In genomic region chr1:58195541-58195940, GRCm38 (mm10) we compare ENCODE assay signal across 10 mouse cellular contexts. TPM values are rescaled to one million over a fixed set of nuclear protein-coding genes. Genes with fewer than 3 reads are reported as not detected.
DNase-seq lines count a peak whose midpoint lies in the region; ATAC-seq and TF ChIP-seq lines count a peak whose summit lies in the region.
"Had no signal": no experiment of that assay in that cellular context is flagged by ENCODE, and none has a peak within 500 bp of the region (broad histone marks: within the 10 kb centered on the region; RNA-seq: fewer than 3 reads in every experiment).

No protein-coding gene starts in this region.

- no peak for ATAC-seq in midbrain, embryonic 13.5 days
- ATAC-seq in midbrain, embryonic 14.5 days (ENCODE audit: low FRiP score, low TSS enrichment): no peak
- peak; percentile 38 for ATAC-seq in inflammation-experienced regulatory T-cells, adult 6 months
- ATAC-seq in megakaryocyte progenitor cell, adult 5-6 weeks (replicated peaks; ENCODE audit: poor library complexity): peak; percentile 84

- DNase-seq in midbrain, embryonic 14.5 days: no peak
- peak; percentile 84 for DNase-seq in thymus, postnatal 4 days
- no peak for DNase-seq in MN1 (ENCODE audit: low spot score)
- no peak for DNase-seq in left cerebral cortex, adult 11 months (ENCODE audit: low spot score)
- DNase-seq in gastrocnemius, adult 2 months: no peak
- DNase-seq: adrenal gland, postnatal 14 days; gastrocnemius, postnatal 14 days had no signal

- H3K9ac ChIP-seq in midbrain, embryonic 13.5 days (replicated peaks): no peak overlapping the region
- H3K9ac ChIP-seq in midbrain, embryonic 14.5 days (replicated peaks; ENCODE audit: low read length): no peak overlapping the region

- intact Hi-C loops in gastrocnemius, adult 2 months (cut with DNase I): no loop called here

- H3K4me1 ChIP-seq in midbrain, embryonic 13.5 days (replicated peaks): no peaks in the 10 kb centered on the region
- no peaks in the 10 kb centered on the region for H3K4me1 ChIP-seq in midbrain, embryonic 14.5 days (ENCODE audit: control insufficient read depth, insufficient read depth, low read length)

- H3K27ac ChIP-seq in midbrain, embryonic 13.5 days: no peak overlapping the region
- no peak overlapping the region for H3K27ac ChIP-seq in midbrain, embryonic 14.5 days (replicated peaks; ENCODE audit: low read depth, low read length)
- no peak overlapping the region for H3K27ac ChIP-seq in gastrocnemius, adult 2 months

- no peak overlapping the region for H3K4me3 ChIP-seq in midbrain, embryonic 13.5 days (replicated peaks)
- no peak overlapping the region for H3K4me3 ChIP-seq in midbrain, embryonic 14.5 days (replicated peaks; ENCODE audit: low read depth, low read length)
- no peak overlapping the region for H3K4me3 ChIP-seq in gastrocnemius, adult 2 months

- H3K4me2 ChIP-seq in midbrain, embryonic 13.5 days (replicated peaks): peak overlapping the region; percentile 5; the same call in 1 of the 2 replicates
- no peak overlapping the region for H3K4me2 ChIP-seq in midbrain, embryonic 14.5 days (ENCODE audit: low read length)

- no peaks in the 10 kb centered on the region for H3K9me3 ChIP-seq in midbrain, embryonic 13.5 days
- H3K9me3 ChIP-seq in midbrain, embryonic 14.5 days (ENCODE audit: control insufficient read depth, low read length): no peaks in the 10 kb centered on the region

- TF ChIP-seq CTCF in gastrocnemius, adult 2 months (IDR thresholded peaks at IDR 0.05): no peak

- WGBS in midbrain, embryonic 13.5 days: 21% methylated on average over 10 of the region's 10 CpGs
- WGBS in midbrain, embryonic 14.5 days: 21% methylated on average over 10 of the region's 10 CpGs

- no peaks in the 10 kb centered on the region for H3K27me3 ChIP-seq in midbrain, embryonic 13.5 days
- H3K27me3 ChIP-seq in midbrain, embryonic 14.5 days (ENCODE audit: control insufficient read depth, insufficient read depth, low read length): no peaks in the 10 kb centered on the region

- no peaks in the 10 kb centered on the region for H3K36me3 ChIP-seq in midbrain, embryonic 13.5 days
- no peaks in the 10 kb centered on the region for H3K36me3 ChIP-seq in midbrain, embryonic 14.5 days (ENCODE audit: control insufficient read depth, insufficient read depth, low read length)

RNA-seq across cellular contexts. Expression of gene Aox4, which starts 14.7 kb away (rescaled TPM):
- polyA plus RNA-seq in midbrain, embryonic 13.5 days (2015; fragmentation: Nextera tagmentation; extraction: Ambion mirVana): 0.05 and 0.19 TPM in 2 replicates
- 0.08 and 0.27 TPM in 2 replicates for polyA plus RNA-seq in midbrain, embryonic 14.5 days (2014; fragmentation: Nextera tagmentation; extraction: Ambion mirVana)
- not detected for polyA plus RNA-seq in inflammation-experienced regulatory T-cells, adult 6 months (2017; shearing (Covaris generic))
- total RNA-seq in megakaryocyte progenitor cell, adult 5-6 weeks (2015): not detected in 2 replicates
- total RNA-seq in megakaryocyte progenitor cell, adult 5-6 weeks (2017): not detected in 2 replicates
- total RNA-seq in gastrocnemius, adult 2 months (2021): not detected

Comparison
In these comparisons a context has a peak if more than half of its experiments do, and no peak if none do; other contexts are left out.
1. ATAC-seq: peak in inflammation-experienced regulatory T-cells, adult 6 months (single experiment) and megakaryocyte progenitor cell, adult 5-6 weeks (single experiment); none in midbrain, embryonic 13.5 days (single experiment) and midbrain, embryonic 14.5 days (single experiment).